Mouse (Mus musculus): Measurements from ENCODE around the gene 6030468B19Rik.

DNA sequence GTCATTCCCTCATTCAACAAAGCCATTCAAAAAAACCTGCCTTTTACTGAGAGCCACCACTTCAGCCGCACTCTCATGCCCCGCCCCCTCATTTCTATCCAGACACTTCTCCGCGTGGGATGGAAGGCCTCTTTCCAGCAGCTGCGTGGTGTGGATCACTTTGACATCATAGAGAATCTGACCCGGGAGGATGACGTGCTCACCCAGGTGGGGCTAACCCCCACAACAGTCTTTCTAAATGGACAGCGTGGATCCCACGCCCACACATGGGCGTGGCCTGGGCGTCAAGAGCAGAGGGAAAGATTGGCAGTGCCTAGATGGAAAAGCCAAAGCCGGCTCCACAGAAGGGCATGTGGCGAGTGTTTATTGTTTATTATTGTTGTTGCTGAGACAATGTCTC, 38.8 kb downstream of the 6030468B19Rik start:
- TF ChIP-seq ZNF384 (IDR thresholded peaks at IDR 0.05; ENCODE audit: low read depth, low read length) (no peak), CHD2 (IDR thresholded peaks at IDR 0.05; ENCODE audit: low read depth, low read length) (no peak), MAFK (IDR thresholded peaks at IDR 0.05; ENCODE audit: insufficient read depth, low read depth, low read length) (no peak)
